Mouse (Mus musculus): ENCODE data around the gene H2afb2.

GRCm38 (mm10) chrX:116680878-116681277, at the start of gene H2afb2:
- TF ChIP-seq CTCF (IDR thresholded peaks at IDR 0.05; ENCODE audit: borderline replicate concordance, extremely low read depth, insufficient read depth, insufficient read length) (no peak), POLR2A (IDR thresholded peaks at IDR 0.05; ENCODE audit: borderline replicate concordance, extremely low read depth, insufficient read depth, insufficient read length, poor library complexity, severe bottlenecking) (no peak)
